Mouse (Mus musculus): Measurements from ENCODE around the gene Rnf4.

- TF ChIP-seq ZC3H11A (IDR thresholded peaks at IDR 0.05; ENCODE audit: borderline replicate concordance, low read depth, low read length) (no peak), CHD2 (IDR thresholded peaks at IDR 0.05; ENCODE audit: low read depth, low read length) (no peak), ZNF384 (IDR thresholded peaks at IDR 0.05; ENCODE audit: low read depth, low read length) (no peak), HCFC1 (IDR thresholded peaks at IDR 0.05; ENCODE audit: borderline replicate concordance, insufficient read depth, low read length) (no peak), MAFK (IDR thresholded peaks at IDR 0.05; ENCODE audit: insufficient read depth, low read depth, low read length) (no peak)
These were observed 38.0 kb upstream of the Rnf4 start for GRCm38 (mm10) chr5:34298061-34298460.
